16 mouse cellular contexts compared by ENCODE assay signal in genomic region chr4:153784401-153784800, GRCm38 (mm10).
DNase-seq lines count a peak whose midpoint lies in the region; ATAC-seq and TF ChIP-seq lines count a peak whose summit lies in the region.
"Had no signal": no experiment of that assay in that cellular context is flagged by ENCODE, and none has a peak within 500 bp of the region (broad histone marks: within the 10 kb centered on the region; RNA-seq: fewer than 3 reads in every experiment).

No protein-coding gene starts in this region.

- 0 out of 2 replicates have a peak overlapping the region, but pooled peaks have one; percentile 58 for H3K27ac ChIP-seq in forebrain, embryonic 10.5 days
- no peak overlapping the region for H3K27ac ChIP-seq in forebrain, embryonic 11.5 days (ENCODE audit: low read depth, low read length)
- H3K27ac ChIP-seq in hindbrain, postnatal 0 days = no peak overlapping the region
- no peak overlapping the region for H3K27ac ChIP-seq in hindbrain, embryonic 13.5 days
- H3K27ac ChIP-seq in midbrain, embryonic 11.5 days (ENCODE audit: low read depth, low read length) = no peak overlapping the region
- no peak overlapping the region for H3K27ac ChIP-seq in midbrain, embryonic 13.5 days
- H3K27ac ChIP-seq: embryonic facial prominence, embryonic 13.5 days; gastrocnemius, adult 2 months; intestine, embryonic 15.5 days had no signal

- DNase-seq in forebrain, embryonic 10.5 days (ENCODE audit: extremely low spot score, low spot score) = no peak
- DNase-seq in forebrain, embryonic 11.5 days (ENCODE audit: low spot score) = no peak
- peak; percentile 59 for DNase-seq in hindbrain, postnatal 0 days (ENCODE audit: low spot score)
- DNase-seq in midbrain, embryonic 11.5 days (ENCODE audit: low spot score, missing footprints) = peak; percentile 72
- DNase-seq: adrenal gland, postnatal 14 days; cerebellum, adult 8-10 months; gastrocnemius, adult 2 months; gastrocnemius, postnatal 25 days had no signal

- no peak overlapping the region for H3K9ac ChIP-seq in forebrain, embryonic 11.5 days (ENCODE audit: low read length)
- H3K9ac ChIP-seq in hindbrain, postnatal 0 days (replicated peaks; ENCODE audit: low read length) = no peak overlapping the region
- no peak overlapping the region for H3K9ac ChIP-seq in hindbrain, embryonic 13.5 days
- H3K9ac ChIP-seq in midbrain, embryonic 11.5 days (ENCODE audit: low read length) = no peak overlapping the region
- no peak overlapping the region for H3K9ac ChIP-seq in midbrain, embryonic 13.5 days (replicated peaks)
- H3K9ac ChIP-seq: embryonic facial prominence, embryonic 13.5 days; heart, embryonic 12.5 days; intestine, embryonic 15.5 days had no signal

- no peaks in the 10 kb centered on the region for H3K36me3 ChIP-seq in forebrain, embryonic 10.5 days (replicated peaks)
- H3K36me3 ChIP-seq in forebrain, embryonic 11.5 days (ENCODE audit: control insufficient read depth, insufficient read depth, low read length) = no peaks in the 10 kb centered on the region
- H3K36me3 ChIP-seq in hindbrain, postnatal 0 days (ENCODE audit: insufficient read depth, low read length) = no peaks in the 10 kb centered on the region
- no peaks in the 10 kb centered on the region for H3K36me3 ChIP-seq in hindbrain, embryonic 13.5 days
- no peaks in the 10 kb centered on the region for H3K36me3 ChIP-seq in midbrain, embryonic 11.5 days (ENCODE audit: control insufficient read depth, insufficient read depth, low read length)
- no peaks in the 10 kb centered on the region for H3K36me3 ChIP-seq in midbrain, embryonic 13.5 days
- H3K36me3 ChIP-seq: embryonic facial prominence, embryonic 13.5 days; heart, embryonic 12.5 days; intestine, embryonic 15.5 days had no signal

- no peak for ATAC-seq in forebrain, embryonic 11.5 days (replicated peaks; ENCODE audit: low FRiP score)
- ATAC-seq in hindbrain, postnatal 0 days = no peak
- ATAC-seq in hindbrain, embryonic 13.5 days (ENCODE audit: low FRiP score) = no peak
- ATAC-seq in midbrain, embryonic 11.5 days (ENCODE audit: low FRiP score) = no peak
- ATAC-seq in midbrain, embryonic 13.5 days = no peak
- ATAC-seq: activated CD4-positive, CD25-positive, alpha-beta regulatory T cell, adult 4 months; intestine, embryonic 15.5 days; Patski had no signal

- H3K9me3 ChIP-seq in forebrain, embryonic 10.5 days = no peaks in the 10 kb centered on the region
- H3K9me3 ChIP-seq in forebrain, embryonic 11.5 days (ENCODE audit: control insufficient read depth, low read length) = no peaks in the 10 kb centered on the region
- H3K9me3 ChIP-seq in hindbrain, postnatal 0 days (ENCODE audit: low read length) = no peaks in the 10 kb centered on the region
- no peaks in the 10 kb centered on the region for H3K9me3 ChIP-seq in hindbrain, embryonic 13.5 days
- no peaks in the 10 kb centered on the region for H3K9me3 ChIP-seq in midbrain, embryonic 11.5 days (ENCODE audit: control insufficient read depth, low read length)
- no peaks in the 10 kb centered on the region for H3K9me3 ChIP-seq in midbrain, embryonic 13.5 days
- H3K9me3 ChIP-seq: embryonic facial prominence, embryonic 13.5 days; heart, embryonic 12.5 days; intestine, embryonic 15.5 days had no signal

- WGBS in forebrain, embryonic 10.5 days = 92% methylated on average over 11 of the region's 11 CpGs
- WGBS in forebrain, embryonic 11.5 days = 91% methylated on average over 11 of the region's 11 CpGs
- 45% methylated on average over 11 of the region's 11 CpGs for WGBS in hindbrain, postnatal 0 days
- WGBS in hindbrain, embryonic 13.5 days = 88% methylated on average over 11 of the region's 11 CpGs
- 93% methylated on average over 11 of the region's 11 CpGs for WGBS in midbrain, embryonic 11.5 days
- WGBS in midbrain, embryonic 13.5 days = 84% methylated on average over 11 of the region's 11 CpGs

- no peak for TF ChIP-seq CTCF in hindbrain, postnatal 0 days (IDR thresholded peaks at IDR 0.05; ENCODE audit: low read depth)

- no peak overlapping the region for H3K4me2 ChIP-seq in forebrain, embryonic 11.5 days (ENCODE audit: low read depth, low read length, severe bottlenecking)
- no peak overlapping the region for H3K4me2 ChIP-seq in hindbrain, postnatal 0 days (ENCODE audit: low read depth, low read length)
- H3K4me2 ChIP-seq in hindbrain, embryonic 13.5 days = no peak overlapping the region
- no peak overlapping the region for H3K4me2 ChIP-seq in midbrain, embryonic 11.5 days
- no peak overlapping the region for H3K4me2 ChIP-seq in midbrain, embryonic 13.5 days (replicated peaks)
- H3K4me2 ChIP-seq: embryonic facial prominence, embryonic 13.5 days; heart, embryonic 12.5 days; intestine, embryonic 15.5 days had no signal

- H3K4me3 ChIP-seq in forebrain, embryonic 10.5 days = no peak overlapping the region
- no peak overlapping the region for H3K4me3 ChIP-seq in forebrain, embryonic 11.5 days (ENCODE audit: low read depth, low read length)
- no peak overlapping the region for H3K4me3 ChIP-seq in hindbrain, postnatal 0 days (ENCODE audit: low read length)
- H3K4me3 ChIP-seq in hindbrain, embryonic 13.5 days = no peak overlapping the region
- H3K4me3 ChIP-seq in midbrain, embryonic 11.5 days (ENCODE audit: low read depth, low read length) = no peak overlapping the region
- H3K4me3 ChIP-seq in midbrain, embryonic 13.5 days (replicated peaks) = no peak overlapping the region
- H3K4me3 ChIP-seq: embryonic facial prominence, embryonic 13.5 days; gastrocnemius, adult 2 months; heart, embryonic 12.5 days; intestine, embryonic 15.5 days had no signal

- H3K4me1 ChIP-seq in forebrain, embryonic 10.5 days = peaks cover 35% of the 10 kb centered on the region
- peaks cover 4% of the 10 kb centered on the region; the same call in 1 of the 2 replicates for H3K4me1 ChIP-seq in forebrain, embryonic 11.5 days (replicated peaks; ENCODE audit: control insufficient read depth, insufficient read depth, low read length)
- H3K4me1 ChIP-seq in hindbrain, postnatal 0 days (ENCODE audit: insufficient read depth, low read length) = no peaks in the 10 kb centered on the region
- peaks cover 32% of the 10 kb centered on the region for H3K4me1 ChIP-seq in hindbrain, embryonic 13.5 days (replicated peaks)
- peaks cover 13% of the 10 kb centered on the region for H3K4me1 ChIP-seq in midbrain, embryonic 11.5 days (ENCODE audit: control insufficient read depth, insufficient read depth, low read length)
- H3K4me1 ChIP-seq in midbrain, embryonic 13.5 days (replicated peaks) = peaks cover 20% of the 10 kb centered on the region
- H3K4me1 ChIP-seq: embryonic facial prominence, embryonic 13.5 days; heart, embryonic 12.5 days; intestine, embryonic 15.5 days had no signal

- H3K27me3 ChIP-seq in forebrain, embryonic 10.5 days (ENCODE audit: poor library complexity, severe bottlenecking) = no peaks in the 10 kb centered on the region
- no peaks in the 10 kb centered on the region for H3K27me3 ChIP-seq in forebrain, embryonic 11.5 days (ENCODE audit: control insufficient read depth, insufficient read depth, low read length)
- no peaks in the 10 kb centered on the region for H3K27me3 ChIP-seq in hindbrain, postnatal 0 days (ENCODE audit: insufficient read depth, low read length)
- peaks cover 5% of the 10 kb centered on the region; the same call in 1 of the 2 replicates for H3K27me3 ChIP-seq in hindbrain, embryonic 13.5 days
- H3K27me3 ChIP-seq in midbrain, embryonic 11.5 days (ENCODE audit: control insufficient read depth, insufficient read depth, low read length) = no peaks in the 10 kb centered on the region
- H3K27me3 ChIP-seq in midbrain, embryonic 13.5 days = peaks cover 5% of the 10 kb centered on the region
- H3K27me3 ChIP-seq: CH12.LX; embryonic facial prominence, embryonic 13.5 days; heart, embryonic 12.5 days; intestine, embryonic 15.5 days; Patski had no signal

Comparison
In these comparisons a context has a peak if more than half of its experiments do, and no peak if none do; other contexts are left out.
1. DNase-seq: peak in hindbrain, postnatal 0 days (single experiment) and midbrain, embryonic 11.5 days (single experiment); none in forebrain, embryonic 10.5 days (single experiment) and forebrain, embryonic 11.5 days (single experiment).